Mouse (Mus musculus): ENCODE measurements around the gene Ifnar1. TPM values are rescaled to one million over a fixed set of nuclear protein-coding genes. Genes with fewer than 3 reads are reported as not detected.

Ifnar1 gene
- polyA plus RNA-seq, 1 experiment from 2014 or later = 57.4 TPM

DNA sequence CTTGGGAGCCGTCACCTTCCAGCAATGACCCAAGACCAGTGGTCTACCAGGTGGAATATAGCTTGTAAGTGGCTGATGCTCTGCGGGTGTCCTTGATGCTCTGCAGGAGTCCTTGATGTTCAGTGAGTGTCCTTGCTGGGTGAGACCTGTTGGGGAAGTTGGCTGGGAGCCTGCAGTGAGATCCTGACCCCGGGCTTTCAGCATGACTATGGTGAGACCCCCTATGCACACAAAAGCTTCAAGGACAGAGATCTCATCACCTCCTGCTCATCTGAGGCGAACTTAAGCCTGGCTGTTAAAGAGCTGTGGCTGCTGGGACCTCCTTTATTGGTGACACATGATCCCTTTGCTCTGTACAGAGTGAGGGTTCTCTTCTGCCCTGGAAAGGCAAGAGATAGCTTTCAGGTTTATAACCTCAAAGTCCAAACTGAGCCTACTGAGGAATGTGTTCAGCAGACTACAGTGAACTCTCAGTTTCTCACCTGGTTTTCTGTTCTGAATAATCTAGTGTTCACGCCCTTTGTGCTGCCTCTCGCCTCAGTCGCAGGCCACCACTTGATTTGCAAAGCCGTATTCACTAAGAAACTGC is 70.1 kb downstream of the Ifnar1 start:
- no peaks in the 10 kb centered on the region for H3K36me3 ChIP-seq (replicated peaks; ENCODE audit: control insufficient read depth, insufficient read depth, low read depth, low read length)
- 87% methylated on average over 8 of the region's 8 CpGs for WGBS
- no peak for DNase-seq (ENCODE audit: low spot score)

DNA sequence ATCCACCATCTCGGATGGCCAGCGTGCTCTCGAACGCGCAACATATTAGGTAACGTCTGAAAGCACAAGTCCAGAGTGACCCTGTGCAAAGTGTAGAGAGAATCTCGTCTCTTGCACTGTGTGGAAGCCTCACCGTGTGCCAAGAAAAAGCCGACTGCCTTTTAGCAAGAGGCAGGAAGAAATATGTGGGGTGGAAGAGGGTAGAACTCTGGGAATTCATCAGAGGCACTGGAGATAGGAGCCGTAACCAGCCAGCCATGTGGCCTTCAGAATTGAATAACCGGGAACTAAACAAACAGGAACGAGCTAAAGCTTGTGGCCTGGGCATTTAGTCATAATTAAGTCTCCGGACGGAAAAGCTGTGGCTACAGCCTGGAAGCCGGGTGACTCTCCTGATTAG is 71.6 kb downstream of the Ifnar1 start:
- WGBS = 61% methylated on average over 15 of the region's 15 CpGs
- H3K4me2 ChIP-seq (ENCODE audit: low read depth, low read length) = no peak overlapping the region
- H3K27ac ChIP-seq (replicated peaks; ENCODE audit: low read depth, low read length) = peak overlapping the region; percentile 14; the same call in 1 of the 2 replicates
- ATAC-seq (replicated peaks; ENCODE audit: insufficient number of reproducible peaks, low FRiP score, low TSS enrichment, low read depth) (no peak), DNase-seq (ENCODE audit: low spot score) (no peak)
- H3K36me3 ChIP-seq (replicated peaks; ENCODE audit: control insufficient read depth, insufficient read depth, low read depth, low read length) = no peaks in the 10 kb centered on the region
- no peak overlapping the region for H3K9ac ChIP-seq (replicated peaks; ENCODE audit: low read length)
- H3K27me3 ChIP-seq (ENCODE audit: control insufficient read depth, insufficient read depth, low read length) = no peaks in the 10 kb centered on the region
- no peaks in the 10 kb centered on the region for H3K9me3 ChIP-seq (replicated peaks; ENCODE audit: control insufficient read depth, low read length)
- H3K4me3 ChIP-seq (ENCODE audit: low read depth, low read length) = no peak overlapping the region
- H3K4me1 ChIP-seq (ENCODE audit: control insufficient read depth, insufficient read depth, low read length) = peaks cover 3% of the 10 kb centered on the region; the same call in 1 of the 2 replicates

More for the DNA sequence above, 70.1 kb downstream of the Ifnar1 start:
- Histone ChIP-seq H3K27me3 (ENCODE audit: control insufficient read depth, insufficient read depth, low read length) (no peaks in the 10 kb centered on the region), H3K4me2 (ENCODE audit: low read depth, low read length) (no peak overlapping the region), H3K4me1 (ENCODE audit: control insufficient read depth, insufficient read depth, low read length) (peaks cover 3% of the 10 kb centered on the region; the same call in 1 of the 2 replicates), H3K27ac (replicated peaks; ENCODE audit: low read depth, low read length) (no peak overlapping the region), H3K9me3 (replicated peaks; ENCODE audit: control insufficient read depth, low read length) (no peaks in the 10 kb centered on the region), H3K4me3 (ENCODE audit: low read depth, low read length) (no peak overlapping the region), H3K9ac (replicated peaks; ENCODE audit: low read length) (no peak overlapping the region)
- no peak for ATAC-seq (replicated peaks; ENCODE audit: insufficient number of reproducible peaks, low FRiP score, low TSS enrichment, low read depth)

Small RNA genes lying within 50 kb of the gene (microRNA-seq; reads per million reads assigned to microRNA genes)
- gene Mir6367 (ENCODE audit: borderline number of aligned reads) = not detected

Other genes with a start within 250 kb of the Ifnar1 start
- gene Olig1, start 215.5 kb upstream of the Ifnar1 start, polyA plus RNA-seq (2014; fragmentation: Nextera tagmentation; extraction: Ambion mirVana) = 2.5 and 2.7 TPM in 2 replicates
- gene Ifnar2, start 112.5 kb upstream of the Ifnar1 start, polyA plus RNA-seq (2014; fragmentation: Nextera tagmentation; extraction: Ambion mirVana) = 36.2 and 36.3 TPM in 2 replicates
- gene Gm21970, start 93.5 kb upstream of the Ifnar1 start, polyA plus RNA-seq (2014; fragmentation: Nextera tagmentation; extraction: Ambion mirVana) = not detected in 2 replicates
- gene Il10rb, start 79.1 kb upstream of the Ifnar1 start, polyA plus RNA-seq (2014; fragmentation: Nextera tagmentation; extraction: Ambion mirVana) = 9.8 and 9.9 TPM in 2 replicates
- gene Ifngr2, start 61.8 kb downstream of the Ifnar1 start, polyA plus RNA-seq (2014; fragmentation: Nextera tagmentation; extraction: Ambion mirVana) = 40.4 and 41.4 TPM in 2 replicates
- gene Tmem50b, start 112.6 kb downstream of the Ifnar1 start, polyA plus RNA-seq (2014; fragmentation: Nextera tagmentation; extraction: Ambion mirVana) = 39.8 and 41.6 TPM in 2 replicates
- gene Dnajc28, start 133.8 kb downstream of the Ifnar1 start, polyA plus RNA-seq (2014; fragmentation: Nextera tagmentation; extraction: Ambion mirVana) = 3.5 and 4.7 TPM in 2 replicates
- gene Gart, start 161.7 kb downstream of the Ifnar1 start, polyA plus RNA-seq (2014; fragmentation: Nextera tagmentation; extraction: Ambion mirVana) = 113 and 117 TPM in 2 replicates
- 135 and 143 TPM in 2 replicates for gene Son, start 162.3 kb downstream of the Ifnar1 start, polyA plus RNA-seq (2014; fragmentation: Nextera tagmentation; extraction: Ambion mirVana)
- gene Donson, start 203.5 kb downstream of the Ifnar1 start, polyA plus RNA-seq (2014; fragmentation: Nextera tagmentation; extraction: Ambion mirVana) = 32.4 and 36.7 TPM in 2 replicates
- 66.7 and 76.4 TPM in 2 replicates for gene Cryzl1, start 243.7 kb downstream of the Ifnar1 start, polyA plus RNA-seq (2014; fragmentation: Nextera tagmentation; extraction: Ambion mirVana)
- gene Itsn1, start 244.0 kb downstream of the Ifnar1 start, polyA plus RNA-seq (2014; fragmentation: Nextera tagmentation; extraction: Ambion mirVana) = 36.5 and 40.1 TPM in 2 replicates

Measured in embryonic facial prominence, embryonic 11.5 days (tissue).